Mouse (Mus musculus): ENCODE results near the gene Gm17657. TPM values are rescaled to one million over a fixed set of nuclear protein-coding genes. Genes with fewer than 3 reads are reported as not detected.

The Gm17657 gene
- polyA plus RNA-seq, 1 experiment from 2014 or later: not detected

GRCm38 (mm10) chr17:29548494-29548893 is 944 bp downstream of the Gm17657 start:
- 64% methylated on average over 3 of the region's 3 CpGs for WGBS (ENCODE audit: insufficient replicate concordance)
- no peak overlapping the region for H3K4me2 ChIP-seq
- ATAC-seq (ENCODE audit: insufficient read depth): no peak

GRCm38 (mm10) chr17:29545241-29545640 is 4.2 kb downstream of the Gm17657 start:
- Histone ChIP-seq H3K9me3 (replicated peaks) (no peaks in the 10 kb centered on the region), H3K27ac (replicated peaks) (no peak overlapping the region), H3K36me3 (replicated peaks) (no peaks in the 10 kb centered on the region), H3K27me3 (no peaks in the 10 kb centered on the region), H3K9ac (no peak overlapping the region), H3K4me2 (no peak overlapping the region), H3K4me3 (replicated peaks) (no peak overlapping the region), H3K4me1 (replicated peaks) (peaks cover 15% of the 10 kb centered on the region)
- ATAC-seq (ENCODE audit: insufficient read depth): no peak
- WGBS (ENCODE audit: insufficient replicate concordance): 86% methylated on average over 5 of the region's 5 CpGs

More at GRCm38 (mm10) chr17:29548494-29548893, 944 bp downstream of the Gm17657 start:
- Histone ChIP-seq H3K9me3 (replicated peaks) (no peaks in the 10 kb centered on the region), H3K4me1 (replicated peaks) (peaks cover 37% of the 10 kb centered on the region), H3K36me3 (replicated peaks) (no peaks in the 10 kb centered on the region), H3K4me3 (replicated peaks) (no peak overlapping the region), H3K27me3 (no peaks in the 10 kb centered on the region), H3K9ac (no peak overlapping the region), H3K27ac (replicated peaks) (no peak overlapping the region)

- ATAC-seq (ENCODE audit: insufficient read depth): no peak
- H3K4me1 ChIP-seq (replicated peaks): peaks cover 4% of the 10 kb centered on the region
- H3K27me3 ChIP-seq: no peaks in the 10 kb centered on the region
- H3K4me2 ChIP-seq: no peak overlapping the region
- H3K9ac ChIP-seq: no peak overlapping the region
- H3K9me3 ChIP-seq (replicated peaks): no peaks in the 10 kb centered on the region
- H3K27ac ChIP-seq (replicated peaks): no peak overlapping the region
- no peaks in the 10 kb centered on the region for H3K36me3 ChIP-seq (replicated peaks)
- WGBS (ENCODE audit: insufficient replicate concordance): 57% methylated on average over 2 of the region's 2 CpGs
- no peak overlapping the region for H3K4me3 ChIP-seq (replicated peaks)
Measured at GRCm38 (mm10) chr17:29544064-29544463, 5.4 kb downstream of the Gm17657 start.

GRCm38 (mm10) chr17:29542831-29543690 is 6.4 kb downstream of the Gm17657 start:
- 77% methylated on average over 19 of the region's 19 CpGs for WGBS (ENCODE audit: insufficient replicate concordance)
- H3K4me3 ChIP-seq (replicated peaks): no peak overlapping the region
- ATAC-seq (ENCODE audit: insufficient read depth): no peak
- no peak overlapping the region for H3K4me2 ChIP-seq
- H3K36me3 ChIP-seq (replicated peaks): no peaks in the 10 kb centered on the region
- no peaks in the 10 kb centered on the region for H3K27me3 ChIP-seq
- H3K4me1 ChIP-seq (replicated peaks): 0 out of 2 replicates have a peak, but pooled peaks cover 2% of the 10 kb centered on the region
- no peak overlapping the region for H3K27ac ChIP-seq (replicated peaks)
- H3K9me3 ChIP-seq (replicated peaks): no peaks in the 10 kb centered on the region
- H3K9ac ChIP-seq: no peak overlapping the region

- Histone ChIP-seq H3K27ac (replicated peaks) (no peak overlapping the region), H3K9ac (no peak overlapping the region), H3K4me2 (no peak overlapping the region), H3K36me3 (replicated peaks) (no peaks in the 10 kb centered on the region), H3K27me3 (no peaks in the 10 kb centered on the region), H3K4me1 (replicated peaks) (0 out of 2 replicates have a peak, but pooled peaks cover 2% of the 10 kb centered on the region), H3K9me3 (replicated peaks) (no peaks in the 10 kb centered on the region), H3K4me3 (replicated peaks) (no peak overlapping the region)
- 56% methylated on average over 14 of the region's 14 CpGs for WGBS (ENCODE audit: insufficient replicate concordance)
- no peak for ATAC-seq (ENCODE audit: insufficient read depth)
Measured at GRCm38 (mm10) chr17:29541419-29541818, 8.0 kb downstream of the Gm17657 start.

GRCm38 (mm10) chr17:29540426-29540825 is 9.0 kb downstream of the Gm17657 start:
- no peak overlapping the region for H3K27ac ChIP-seq (replicated peaks)

GRCm38 (mm10) chr17:29533866-29534265 is 15.6 kb downstream of the Gm17657 start:
- Histone ChIP-seq H3K4me2 (no peak overlapping the region), H3K9ac (no peak overlapping the region), H3K9me3 (replicated peaks) (no peaks in the 10 kb centered on the region), H3K27me3 (no peaks in the 10 kb centered on the region), H3K4me1 (replicated peaks) (0 out of 2 replicates have a peak, but pooled peaks cover 5% of the 10 kb centered on the region), H3K4me3 (replicated peaks) (no peak overlapping the region), H3K36me3 (replicated peaks) (no peaks in the 10 kb centered on the region), H3K27ac (replicated peaks) (no peak overlapping the region)
- WGBS (ENCODE audit: insufficient replicate concordance): 58% methylated on average over 11 of the region's 11 CpGs
- no peak for ATAC-seq (ENCODE audit: insufficient read depth)

More at GRCm38 (mm10) chr17:29540426-29540825, 9.0 kb downstream of the Gm17657 start:
- no peak overlapping the region for H3K9ac ChIP-seq
- H3K9me3 ChIP-seq (replicated peaks): no peaks in the 10 kb centered on the region
- no peaks in the 10 kb centered on the region for H3K36me3 ChIP-seq (replicated peaks)
- WGBS (ENCODE audit: insufficient replicate concordance): 74% methylated on average over 8 of the region's 8 CpGs
- no peak overlapping the region for H3K4me3 ChIP-seq (replicated peaks)
- H3K4me2 ChIP-seq: no peak overlapping the region
- H3K4me1 ChIP-seq (replicated peaks): 0 out of 2 replicates have a peak, but pooled peaks cover 2% of the 10 kb centered on the region
- ATAC-seq (ENCODE audit: insufficient read depth): no peak
- H3K27me3 ChIP-seq: no peaks in the 10 kb centered on the region

GRCm38 (mm10) chr17:29531757-29532384 is 17.6 kb downstream of the Gm17657 start:
- no peak for ATAC-seq (ENCODE audit: insufficient read depth)
- Histone ChIP-seq H3K4me3 (replicated peaks) (no peak overlapping the region), H3K4me2 (no peak overlapping the region), H3K36me3 (replicated peaks) (no peaks in the 10 kb centered on the region), H3K27ac (replicated peaks) (no peak overlapping the region), H3K9ac (no peak overlapping the region), H3K9me3 (replicated peaks) (no peaks in the 10 kb centered on the region), H3K4me1 (replicated peaks) (0 out of 2 replicates have a peak, but pooled peaks cover 5% of the 10 kb centered on the region), H3K27me3 (no peaks in the 10 kb centered on the region)
- 25% methylated on average over 10 of the region's 10 CpGs for WGBS (ENCODE audit: insufficient replicate concordance)

- Histone ChIP-seq H3K9ac (no peak overlapping the region), H3K4me1 (replicated peaks) (0 out of 2 replicates have a peak, but pooled peaks cover 5% of the 10 kb centered on the region), H3K4me3 (replicated peaks) (no peak overlapping the region), H3K9me3 (replicated peaks) (no peaks in the 10 kb centered on the region), H3K4me2 (no peak overlapping the region), H3K27me3 (no peaks in the 10 kb centered on the region), H3K27ac (replicated peaks) (no peak overlapping the region), H3K36me3 (replicated peaks) (no peaks in the 10 kb centered on the region)
- 65% methylated on average over 9 of the region's 9 CpGs for WGBS (ENCODE audit: insufficient replicate concordance)
- ATAC-seq (ENCODE audit: insufficient read depth): no peak
Measured at GRCm38 (mm10) chr17:29531278-29531677, 18.2 kb downstream of the Gm17657 start.

- 0 out of 2 replicates have a peak, but pooled peaks cover 5% of the 10 kb centered on the region for H3K4me1 ChIP-seq (replicated peaks)
- H3K27ac ChIP-seq (replicated peaks): no peak overlapping the region
- WGBS (ENCODE audit: insufficient replicate concordance): 70% methylated on average over 6 of the region's 6 CpGs
- no peaks in the 10 kb centered on the region for H3K36me3 ChIP-seq (replicated peaks)
- no peak overlapping the region for H3K4me2 ChIP-seq
- H3K27me3 ChIP-seq: no peaks in the 10 kb centered on the region
- no peak overlapping the region for H3K4me3 ChIP-seq (replicated peaks)
- ATAC-seq (ENCODE audit: insufficient read depth): no peak
- no peak overlapping the region for H3K9ac ChIP-seq
- H3K9me3 ChIP-seq (replicated peaks): no peaks in the 10 kb centered on the region
Measured at GRCm38 (mm10) chr17:29530508-29530907, 18.9 kb downstream of the Gm17657 start.

- no peak overlapping the region for H3K4me2 ChIP-seq
- H3K4me3 ChIP-seq (replicated peaks): no peak overlapping the region
- H3K36me3 ChIP-seq (replicated peaks): no peaks in the 10 kb centered on the region
- H3K27ac ChIP-seq (replicated peaks): no peak overlapping the region
- H3K27me3 ChIP-seq: no peaks in the 10 kb centered on the region
- no peak for ATAC-seq (ENCODE audit: insufficient read depth)
- H3K9me3 ChIP-seq (replicated peaks): no peaks in the 10 kb centered on the region
- no peak overlapping the region for H3K9ac ChIP-seq
- 0 out of 2 replicates have a peak, but pooled peaks cover 5% of the 10 kb centered on the region for H3K4me1 ChIP-seq (replicated peaks)
- WGBS (ENCODE audit: insufficient replicate concordance): 69% methylated on average over 8 of the region's 8 CpGs
Measured at GRCm38 (mm10) chr17:29528568-29529187, 20.8 kb downstream of the Gm17657 start.
